Mouse (Mus musculus) cerebellum, adult (tissue): ENCODE results near the gene Pnmt.

Source experiments
- ATAC-seq: cut with Nextera tagmentation; 2 replicates; pipeline ENCODE4 v1.9.2; 2017; ENCODE audit warnings: mild to moderate bottlenecking, moderate library complexity, mixed read lengths; ENCODE audit not compliant: insufficient number of reproducible peaks, low FRiP score, low TSS enrichment

Gene Pnmt

GRCm38 (mm10) chr11:98412797-98413301 is 26.6 kb downstream of the Pnmt start:
- ATAC-seq, result no peak

GRCm38 (mm10) chr11:98413731-98414130 is 27.5 kb downstream of the Pnmt start:
- ATAC-seq, result no peak

- no peak for ATAC-seq
Observed at GRCm38 (mm10) chr11:98414162-98414561, 27.9 kb downstream of the Pnmt start.

- no peak for ATAC-seq
Observed at GRCm38 (mm10) chr11:98417074-98417473, 30.8 kb downstream of the Pnmt start.

GRCm38 (mm10) chr11:98418273-98418672 is 32.0 kb downstream of the Pnmt start:
- ATAC-seq, result no peak

- ATAC-seq, result no peak
Observed at GRCm38 (mm10) chr11:98418939-98419547, 32.8 kb downstream of the Pnmt start.

GRCm38 (mm10) chr11:98426592-98426991 is 40.3 kb downstream of the Pnmt start:
- no peak for ATAC-seq

GRCm38 (mm10) chr11:98428436-98428835 is 42.2 kb downstream of the Pnmt start:
- ATAC-seq, result no peak

GRCm38 (mm10) chr11:98431743-98432502 is 45.7 kb downstream of the Pnmt start:
- ATAC-seq, result no peak

- no peak for ATAC-seq
Observed at GRCm38 (mm10) chr11:98435723-98436122, 49.5 kb downstream of the Pnmt start.

GRCm38 (mm10) chr11:98437441-98437840 is 51.2 kb downstream of the Pnmt start:
- ATAC-seq, result no peak
